Mouse (Mus musculus) CH12.LX (cell line): Measurements from ENCODE around the gene Jmjd1c.

Experiments used
- CHD1 ChIP-seq: IDR thresholded peaks from 2 replicates; pipeline ENCODE4 v1.6.1; 2012; ENCODE audit warnings: low read depth, low read length, improper control_type of control experiment, inconsistent platforms
- CTCF ChIP-seq, 2 experiments: IDR thresholded peaks in 1 of 2; conservative IDR thresholded peaks in 1 of 2; 2 replicates each; pipeline ENCODE4 v1.5.1; 2011 to 2012; ENCODE audit warnings: low read depth in 2 of 2, low read length in 2 of 2, improper control_type of control experiment in 1 of 2, inconsistent platforms in 1 of 2, mild to moderate bottlenecking in 1 of 2, moderate library complexity in 1 of 2
- ETS1 ChIP-seq: conservative IDR thresholded peaks from 2 replicates; pipeline ENCODE4 v1.6.1; 2012; ENCODE audit warnings: low read depth, mild to moderate bottlenecking, inconsistent platforms, low read length, improper control_type of control experiment, moderate library complexity
- HCFC1 ChIP-seq: IDR thresholded peaks from 2 replicates; pipeline ENCODE4 v1.6.1; 2012; ENCODE audit warnings: low read depth, mild to moderate bottlenecking, inconsistent platforms, low read length, improper control_type of control experiment
- MAX ChIP-seq: IDR thresholded peaks from 2 replicates; pipeline ENCODE4 v1.6.1; 2011; ENCODE audit warnings: low read length, improper control_type of control experiment
- MXI1 ChIP-seq: IDR thresholded peaks from 2 replicates; pipeline ENCODE4 v1.6.1; 2011; ENCODE audit warnings: mild to moderate bottlenecking, low read depth, low read length, improper control_type of control experiment
- POLR2A ChIP-seq: IDR thresholded peaks from 2 replicates; pipeline ENCODE4 v1.6.1; 2011; ENCODE audit warnings: low read depth, mild to moderate bottlenecking, improper control_type of control experiment, low read length
- POLR2AphosphoS2 ChIP-seq: IDR thresholded peaks from 2 replicates; pipeline ENCODE4 v1.6.1; 2011; ENCODE audit warnings: low read depth, low read length, improper control_type of control experiment
- SMC3 ChIP-seq: IDR thresholded peaks from 2 replicates; pipeline ENCODE4 v1.6.1; 2011; ENCODE audit warnings: low read depth, low read length, improper control_type of control experiment
- TBP ChIP-seq: conservative IDR thresholded peaks from 2 replicates; pipeline ENCODE4 v1.6.1; 2011; ENCODE audit warnings: low read depth, low read length, improper control_type of control experiment
- ZC3H11A ChIP-seq: IDR thresholded peaks from 2 replicates; pipeline ENCODE4 v1.6.1; 2012; ENCODE audit warnings: low read depth, mild to moderate bottlenecking, inconsistent platforms, low read length, improper control_type of control experiment
- ZNF384 ChIP-seq: IDR thresholded peaks from 2 replicates; pipeline ENCODE4 v1.6.1; 2012; ENCODE audit warnings: low read depth, low read length, improper control_type of control experiment, inconsistent platforms

GRCm38 (mm10) chr10:67176031-67176430 is 80.1 kb downstream of the Jmjd1c start:
- TF ChIP-seq CHD1, result no peak
- TF ChIP-seq ETS1, result no peak
- no peak for TF ChIP-seq HCFC1
- TF ChIP-seq MAX, result no peak
- TF ChIP-seq POLR2AphosphoS2, result no peak
- TF ChIP-seq TBP, result no peak
- no peak for TF ChIP-seq POLR2A
- TF ChIP-seq ZC3H11A, result no peak
- no peak for TF ChIP-seq CTCF (conservative IDR thresholded peaks at IDR 0.05 in 1 of 2, IDR thresholded peaks at IDR 0.05 in 1 of 2; ENCODE audit: low read depth in 2 of 2, low read length in 2 of 2)
- TF ChIP-seq MXI1, result no peak
- TF ChIP-seq SMC3, result no peak
- peak; percentile 9; the same call in 1 of the 2 replicates for TF ChIP-seq ZNF384
